Mouse (Mus musculus) embryonic facial prominence, embryonic 10.5 days (tissue): Measurements from ENCODE around the gene Rasgef1b. TPM values are rescaled to one million over a fixed set of nuclear protein-coding genes. Genes with fewer than 3 reads are reported as not detected.

ENCODE experiments used
- DNase-seq: peaks from one replicate; pipeline ENCODE4 v3.0.0-alpha.2; 2017; ENCODE audit warnings: low spot score
- H3K27ac ChIP-seq: fragments of 300-500 bp; sonication (generic); replicated peaks from 2 replicates; pipeline ENCODE4 v1.5.1; 2016; ENCODE audit warnings: mild to moderate bottlenecking
- H3K27me3 ChIP-seq: fragments of 300-500 bp; sonication (generic); replicated peaks from 2 replicates; pipeline ENCODE4 v1.6.1; 2016; ENCODE audit warnings: low read depth, mild to moderate bottlenecking; ENCODE audit not compliant: poor library complexity, severe bottlenecking
- H3K36me3 ChIP-seq: fragments of 300-500 bp; sonication (generic); replicated peaks from 2 replicates; pipeline ENCODE4 v1.6.1; 2016; ENCODE audit warnings: mild to moderate bottlenecking, moderate library complexity
- H3K4me1 ChIP-seq: fragments of 300-500 bp; sonication (generic); 2 replicates; pipeline ENCODE4 v1.6.1; 2016
- H3K4me3 ChIP-seq: fragments of 300-500 bp; sonication (generic); 2 replicates; pipeline ENCODE4 v1.5.1; 2016; ENCODE audit warnings: mild to moderate bottlenecking, moderate library complexity
- H3K9me3 ChIP-seq: fragments of 300-500 bp; sonication (generic); 2 replicates; pipeline ENCODE4 v1.6.1; 2016; ENCODE audit warnings: mild to moderate bottlenecking
- WGBS: fragments of 180-500 bp; shearing (Covaris S2); methylation state at CpG from one replicate; pipeline ENCODE4 v1.1.7; 2016; 5-methylcytosine and 5-hydroxymethylcytosine counted together
- polyA plus RNA-seq: library from polyadenylated mRNA; unstranded; fragments of >200 nt; fragmentation: Nextera tagmentation; extraction: Ambion mirVana; gene quantifications from 2 replicates; pipeline ENCODE4 v1.2.1, GENCODE M21; 2016

Gene Rasgef1b
- polyA plus RNA-seq, 1 experiment from 2014 or later: 11.8 TPM

GRCm38 (mm10) chr5:99620771-99621170 is 108.1 kb downstream of the Rasgef1b start:
- Histone ChIP-seq H3K27ac (no peak overlapping the region), H3K36me3 (no peaks in the 10 kb centered on the region), H3K27me3 (peaks cover 5% of the 10 kb centered on the region), H3K9me3 (no peaks in the 10 kb centered on the region), H3K4me3 (no peak overlapping the region), H3K4me1 (peaks cover 32% of the 10 kb centered on the region)
- 87% methylated on average over 5 of the region's 5 CpGs for WGBS
- DNase-seq: no peak

DNA sequence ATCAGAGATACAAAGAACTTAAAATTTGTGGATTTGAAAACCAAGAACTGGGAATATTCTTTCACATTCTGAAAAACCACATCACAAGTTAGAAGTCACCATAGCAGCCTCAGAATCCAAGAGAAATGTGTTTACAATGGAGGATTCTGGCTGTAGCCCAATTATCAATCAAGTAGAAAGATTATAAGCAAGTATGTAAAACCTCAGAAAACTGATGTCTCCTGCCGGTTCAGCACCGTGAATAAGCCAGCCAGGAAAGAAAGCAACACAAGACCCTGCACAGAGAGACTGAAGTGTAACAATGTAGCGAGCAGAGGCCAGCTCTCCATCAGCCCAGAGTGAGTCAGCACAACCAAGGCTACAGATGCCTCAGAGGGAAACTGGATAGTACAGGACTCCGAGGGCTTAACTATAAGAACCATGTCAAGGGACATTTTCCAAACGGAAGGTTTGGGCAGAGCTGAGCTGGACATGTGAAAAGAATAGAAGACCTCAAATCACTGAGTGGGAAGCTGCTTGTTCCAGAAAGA is 111.5 kb downstream of the Rasgef1b start:
- H3K27me3 ChIP-seq: peaks cover 26% of the 10 kb centered on the region
- no peak overlapping the region for H3K27ac ChIP-seq
- H3K9me3 ChIP-seq: no peaks in the 10 kb centered on the region
- H3K4me3 ChIP-seq: no peak overlapping the region
- H3K4me1 ChIP-seq: peaks cover 40% of the 10 kb centered on the region
- no peaks in the 10 kb centered on the region for H3K36me3 ChIP-seq
- DNase-seq: no peak
- 35% methylated on average over 5 of the region's 5 CpGs for WGBS

- under 1% methylated on average over 24 of the region's 24 CpGs for WGBS
- H3K9me3 ChIP-seq: no peaks in the 10 kb centered on the region
- peak; percentile 75 for DNase-seq
- H3K27me3 ChIP-seq: peaks cover 59% of the 10 kb centered on the region
- peaks cover 50% of the 10 kb centered on the region for H3K4me1 ChIP-seq
- no peaks in the 10 kb centered on the region for H3K36me3 ChIP-seq
- H3K4me3 ChIP-seq: peak overlapping the region; percentile 50
- H3K27ac ChIP-seq: peak overlapping the region; percentile 66
Measured at GRCm38 (mm10) chr5:99613321-99614118, 115.3 kb downstream of the Rasgef1b start.

DNA sequence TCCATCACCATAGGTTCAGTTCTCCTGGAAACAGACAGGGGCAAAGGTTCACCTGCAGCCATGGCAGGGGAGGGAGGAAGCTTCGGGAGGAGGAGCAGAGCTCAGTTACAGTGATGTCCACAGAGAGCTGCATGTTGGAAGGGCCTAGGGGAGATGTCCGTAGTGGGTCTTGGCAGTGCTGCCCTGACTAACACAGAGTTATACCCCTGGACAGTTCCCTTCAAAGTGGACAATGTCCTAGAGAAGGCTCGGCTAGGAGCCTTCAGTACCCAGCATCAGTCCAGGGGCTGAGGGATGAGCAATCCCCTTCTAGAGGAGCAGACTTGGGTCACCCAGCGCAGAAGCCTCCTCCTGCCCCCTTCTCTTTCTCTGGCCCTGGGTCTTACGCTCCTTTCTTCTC is 121.3 kb downstream of the Rasgef1b start:
- Histone ChIP-seq H3K27me3 (peaks cover 62% of the 10 kb centered on the region), H3K9me3 (no peaks in the 10 kb centered on the region), H3K4me1 (peaks cover 33% of the 10 kb centered on the region), H3K36me3 (no peaks in the 10 kb centered on the region), H3K27ac (no peak overlapping the region), H3K4me3 (no peak overlapping the region)
- DNase-seq: no peak
- whole genome bisulfite sequencing: 65% methylated on average over 5 of the region's 5 CpGs

DNA sequence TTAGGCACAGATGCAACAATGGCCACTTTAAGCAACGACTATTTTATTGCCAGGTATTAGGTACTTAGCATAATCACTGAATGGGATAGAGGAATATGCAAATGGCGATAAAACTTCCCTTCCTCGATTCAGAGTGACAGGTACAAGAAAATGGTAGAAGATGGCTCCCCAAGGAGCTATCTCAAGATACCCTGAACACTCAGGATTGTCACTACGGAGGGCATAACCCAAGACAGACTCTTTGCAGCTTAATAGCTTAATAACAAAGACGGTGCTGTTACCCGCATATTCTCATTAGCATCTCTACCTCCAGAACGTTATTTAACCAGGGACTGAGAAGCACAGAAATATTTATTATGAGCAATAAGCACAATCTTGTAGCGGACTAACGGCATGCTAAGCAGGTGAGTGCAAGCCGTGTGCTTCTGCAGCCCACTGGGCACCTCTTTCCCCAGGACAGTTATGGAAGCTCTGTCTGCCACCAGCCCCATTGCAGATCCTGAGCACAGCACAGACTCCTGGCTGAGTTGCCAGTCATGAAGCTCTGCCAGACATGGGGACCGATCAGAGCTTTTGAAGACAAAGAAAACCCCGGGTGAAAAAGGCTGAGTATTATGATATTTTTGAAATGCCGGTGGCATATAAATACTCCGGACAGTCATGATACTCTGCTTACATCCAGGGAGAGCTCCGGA is 122.6 kb downstream of the Rasgef1b start:
- no peak overlapping the region for H3K4me3 ChIP-seq
- no peaks in the 10 kb centered on the region for H3K36me3 ChIP-seq
- peaks cover 33% of the 10 kb centered on the region for H3K4me1 ChIP-seq
- 88% methylated on average over 15 of the region's 15 CpGs for WGBS
- no peaks in the 10 kb centered on the region for H3K9me3 ChIP-seq
- DNase-seq: no peak
- H3K27me3 ChIP-seq: peaks cover 50% of the 10 kb centered on the region
- H3K27ac ChIP-seq: no peak overlapping the region

- no peak overlapping the region for H3K4me3 ChIP-seq
- no peak for DNase-seq
- WGBS: 83% methylated on average over 10 of the region's 10 CpGs
- peaks cover 25% of the 10 kb centered on the region for H3K4me1 ChIP-seq
- H3K36me3 ChIP-seq: no peaks in the 10 kb centered on the region
- H3K9me3 ChIP-seq: no peaks in the 10 kb centered on the region
- peaks cover 28% of the 10 kb centered on the region for H3K27me3 ChIP-seq
- H3K27ac ChIP-seq: no peak overlapping the region
Measured at GRCm38 (mm10) chr5:99602244-99603023, 126.4 kb downstream of the Rasgef1b start.

- WGBS: 88% methylated on average over 11 of the region's 11 CpGs
- Histone ChIP-seq H3K27me3 (peaks cover 8% of the 10 kb centered on the region; the same call in 1 of the 2 replicates), H3K9me3 (no peaks in the 10 kb centered on the region)
Measured at GRCm38 (mm10) chr5:99599376-99599775, 129.5 kb downstream of the Rasgef1b start.

DNA sequence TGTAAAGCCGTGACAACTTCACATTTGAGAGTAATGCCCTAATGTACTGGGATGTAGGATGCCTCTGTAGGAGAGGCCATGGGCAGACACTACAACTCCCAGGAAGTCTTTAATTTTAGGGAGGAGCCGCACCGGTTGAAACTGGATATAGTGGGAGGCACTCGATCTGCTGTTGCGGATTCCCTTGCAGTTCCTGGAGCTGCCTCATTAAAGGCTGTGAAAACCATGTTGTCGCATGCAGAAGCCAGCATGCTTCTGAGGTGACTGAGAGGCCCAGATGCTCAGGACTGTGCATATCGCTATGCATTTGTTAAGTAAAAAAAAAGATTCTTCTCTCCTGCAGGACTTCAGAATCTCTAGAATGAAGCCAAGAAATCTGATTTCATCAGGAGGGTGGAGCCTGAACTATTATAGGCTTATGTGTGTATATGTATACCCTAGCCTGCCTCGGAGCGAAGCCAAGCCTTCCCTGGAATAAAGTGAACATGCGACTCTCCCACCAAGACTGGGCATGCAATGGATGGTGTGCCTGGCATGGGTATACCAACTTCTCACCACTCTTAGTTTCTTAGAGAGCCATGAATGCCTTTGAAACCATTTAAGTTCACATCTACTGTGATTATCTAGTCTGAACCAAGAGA is 130.3 kb downstream of the Rasgef1b start:
- Histone ChIP-seq H3K27ac (no peak overlapping the region), H3K27me3 (peaks cover 8% of the 10 kb centered on the region; the same call in 1 of the 2 replicates), H3K4me3 (no peak overlapping the region), H3K9me3 (peaks cover 6% of the 10 kb centered on the region; the same call in 1 of the 2 replicates), H3K4me1 (peaks cover 13% of the 10 kb centered on the region; the same call in 1 of the 2 replicates), H3K36me3 (no peaks in the 10 kb centered on the region)
- DNase-seq: no peak
- 64% methylated on average over 10 of the region's 10 CpGs for WGBS

More at GRCm38 (mm10) chr5:99599376-99599775, 129.5 kb downstream of the Rasgef1b start:
- H3K27ac ChIP-seq: no peak overlapping the region
- H3K36me3 ChIP-seq: no peaks in the 10 kb centered on the region
- H3K4me1 ChIP-seq: peaks cover 14% of the 10 kb centered on the region; the same call in 1 of the 2 replicates
- H3K4me3 ChIP-seq: no peak overlapping the region
- DNase-seq: no peak

GRCm38 (mm10) chr5:99597701-99598100 is 131.2 kb downstream of the Rasgef1b start:
- Histone ChIP-seq H3K9me3 (peaks cover 6% of the 10 kb centered on the region; the same call in 1 of the 2 replicates), H3K27ac (no peak overlapping the region), H3K4me1 (peaks cover 13% of the 10 kb centered on the region; the same call in 1 of the 2 replicates), H3K36me3 (no peaks in the 10 kb centered on the region), H3K4me3 (no peak overlapping the region), H3K27me3 (peaks cover 8% of the 10 kb centered on the region; the same call in 1 of the 2 replicates)
- 59% methylated on average over 7 of the region's 7 CpGs for WGBS
- DNase-seq: no peak

GRCm38 (mm10) chr5:99591348-99591747 is 137.5 kb downstream of the Rasgef1b start:
- peaks cover 6% of the 10 kb centered on the region; the same call in 1 of the 2 replicates for H3K9me3 ChIP-seq
- no peaks in the 10 kb centered on the region for H3K36me3 ChIP-seq
- no peaks in the 10 kb centered on the region; the same call in 1 of the 2 replicates for H3K27me3 ChIP-seq
- DNase-seq: no peak
- 74% methylated on average over 6 of the region's 6 CpGs for WGBS
- H3K4me3 ChIP-seq: no peak overlapping the region
- peaks cover 3% of the 10 kb centered on the region; the same call in 1 of the 2 replicates for H3K4me1 ChIP-seq
- H3K27ac ChIP-seq: no peak overlapping the region

GRCm38 (mm10) chr5:99590539-99590938 is 138.3 kb downstream of the Rasgef1b start:
- Histone ChIP-seq H3K36me3 (no peaks in the 10 kb centered on the region), H3K9me3 (peaks cover 6% of the 10 kb centered on the region; the same call in 1 of the 2 replicates), H3K27ac (no peak overlapping the region), H3K4me1 (peaks cover 3% of the 10 kb centered on the region; the same call in 1 of the 2 replicates), H3K4me3 (no peak overlapping the region), H3K27me3 (no peaks in the 10 kb centered on the region; the same call in 1 of the 2 replicates)
- 89% methylated on average over 4 of the region's 4 CpGs for WGBS
- DNase-seq: no peak
